Mouse (Mus musculus): ENCODE measurements at regions not wholly inside any gene's neighbourhood (a gene's known extent, or its start where the extent isn't known, plus 50 kb on each side); places are given as distances from the start of the nearest gene placed in this dataset.
"Not testable (repeated sequence)": the region's sequence is repeated elsewhere in the genome, so short reads cannot be mapped to it uniquely, and the experiment has no call there.

DNA sequence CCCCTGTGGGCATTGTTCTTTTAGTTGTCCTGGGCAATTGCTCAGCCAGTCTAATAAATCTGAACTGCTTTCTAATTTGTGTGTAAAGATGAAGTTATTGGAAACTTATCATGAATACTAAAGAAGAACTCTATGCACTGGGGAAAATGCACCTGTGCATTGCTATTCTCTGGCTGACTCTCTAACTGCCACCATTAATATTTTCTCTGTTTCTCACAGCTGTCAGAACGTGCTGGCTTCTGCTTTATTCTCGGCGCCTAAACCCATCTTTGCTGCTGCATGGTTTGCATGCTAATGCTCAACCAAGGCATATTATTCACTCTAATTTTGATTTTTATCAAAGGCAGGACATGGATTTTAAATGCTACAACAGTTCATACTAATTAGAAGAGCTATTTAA is 128.9 kb upstream of the Gm527 start:
- whole genome bisulfite sequencing = 91% methylated on average over 3 of the region's 3 CpGs
- no peak overlapping the region for H3K4me3 ChIP-seq (ENCODE audit: low read length)
- H3K27me3 ChIP-seq (ENCODE audit: insufficient read depth, low read length) = no peaks in the 10 kb centered on the region
- H3K9me3 ChIP-seq (ENCODE audit: low read length) = no peaks in the 10 kb centered on the region
- H3K9ac ChIP-seq (replicated peaks; ENCODE audit: low read length) = no peak overlapping the region
- no peak overlapping the region for H3K4me2 ChIP-seq (replicated peaks; ENCODE audit: low read depth, low read length)
- H3K27ac ChIP-seq (ENCODE audit: low read length) = no peak overlapping the region
- no peaks in the 10 kb centered on the region for H3K4me1 ChIP-seq (ENCODE audit: insufficient read depth, low read length)
- no peak for ATAC-seq (ENCODE audit: low FRiP score, low TSS enrichment)
- no peaks in the 10 kb centered on the region for H3K36me3 ChIP-seq (ENCODE audit: insufficient read depth, low read length)

DNA sequence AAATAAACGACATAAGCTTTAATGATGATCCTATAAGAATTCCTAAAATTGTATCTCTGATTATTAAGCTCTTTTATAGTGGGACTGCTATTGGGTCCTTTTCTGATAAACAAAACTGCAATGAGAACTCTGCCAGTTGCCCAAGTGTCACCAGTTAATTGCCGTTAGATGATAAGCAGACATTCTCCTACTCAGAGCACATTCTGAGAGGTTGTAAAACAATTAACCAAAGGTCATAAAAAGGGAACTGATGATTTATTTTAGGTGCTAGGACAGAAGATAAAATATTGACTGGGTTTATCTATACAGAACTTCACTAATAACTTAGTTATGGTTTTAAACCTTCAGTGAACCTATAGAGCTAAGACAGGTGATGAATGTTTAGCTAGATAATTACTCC is 109.2 kb upstream of the Gm527 start:
- not testable (repeated sequence) for H3K4me2 ChIP-seq (replicated peaks; ENCODE audit: low read depth, low read length); H3K9me3 ChIP-seq (ENCODE audit: low read length); H3K36me3 ChIP-seq (ENCODE audit: insufficient read depth, low read length); H3K4me3 ChIP-seq (ENCODE audit: low read length); ATAC-seq (ENCODE audit: low FRiP score, low TSS enrichment); H3K27ac ChIP-seq (ENCODE audit: low read length); H3K9ac ChIP-seq (replicated peaks; ENCODE audit: low read length); H3K4me1 ChIP-seq (ENCODE audit: insufficient read depth, low read length); H3K27me3 ChIP-seq (ENCODE audit: insufficient read depth, low read length)
- WGBS = 60% methylated on average over 2 of the region's 2 CpGs

DNA sequence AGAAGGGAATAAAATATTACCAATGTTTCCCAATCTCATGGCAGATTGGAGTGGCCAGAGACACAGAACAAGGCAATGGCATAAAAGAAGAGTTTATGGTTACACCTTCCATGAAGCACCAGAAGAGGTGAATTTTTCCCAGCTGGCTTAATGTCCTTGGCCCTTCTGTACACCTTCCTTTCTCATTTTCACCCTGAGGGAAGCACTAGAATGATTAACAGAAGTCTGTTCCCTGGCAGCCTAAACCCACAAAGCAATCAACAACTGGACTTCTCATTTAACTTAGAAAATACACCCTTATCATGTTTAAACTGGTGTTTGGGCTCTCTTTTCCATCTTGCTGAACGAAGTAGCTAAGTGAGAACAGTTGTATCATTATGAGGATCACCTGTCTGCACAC is 107.6 kb upstream of the Gm527 start:
- H3K4me1 ChIP-seq (ENCODE audit: insufficient read depth, low read length) = no peaks in the 10 kb centered on the region
- no peaks in the 10 kb centered on the region for H3K27me3 ChIP-seq (ENCODE audit: insufficient read depth, low read length)
- no peak overlapping the region for H3K4me3 ChIP-seq (ENCODE audit: low read length)
- no peaks in the 10 kb centered on the region for H3K9me3 ChIP-seq (ENCODE audit: low read length)
- no peak overlapping the region for H3K9ac ChIP-seq (replicated peaks; ENCODE audit: low read length)
- H3K4me2 ChIP-seq (replicated peaks; ENCODE audit: low read depth, low read length) = no peak overlapping the region
- 67% methylated on average over 1 of the region's 1 CpGs for WGBS
- H3K27ac ChIP-seq (ENCODE audit: low read length) = no peak overlapping the region
- ATAC-seq (ENCODE audit: low FRiP score, low TSS enrichment) = no peak
- no peaks in the 10 kb centered on the region for H3K36me3 ChIP-seq (ENCODE audit: insufficient read depth, low read length)

DNA sequence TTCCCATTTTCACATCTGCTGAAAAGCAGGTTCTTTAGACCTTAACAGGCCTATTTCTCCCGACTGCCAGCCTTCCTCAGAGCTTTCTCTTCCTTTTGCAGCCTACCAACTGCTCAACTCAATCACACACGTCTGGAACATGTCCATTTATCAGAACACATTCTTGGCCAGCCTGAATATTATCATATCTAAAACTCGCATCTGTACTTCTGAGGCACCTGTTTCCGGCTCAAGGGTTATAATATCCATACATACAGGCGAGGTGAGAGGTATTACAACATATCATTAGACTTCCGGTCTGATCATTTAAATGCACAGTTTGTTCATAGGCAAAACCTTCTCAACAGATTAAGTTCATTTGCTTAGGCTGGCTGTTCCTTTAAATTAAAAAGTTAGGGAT is 101.8 kb upstream of the Gm527 start:
- Histone ChIP-seq H3K36me3 (ENCODE audit: insufficient read depth, low read length) (no peaks in the 10 kb centered on the region), H3K4me2 (replicated peaks; ENCODE audit: low read depth, low read length) (no peak overlapping the region)
- 74% methylated on average over 6 of the region's 6 CpGs for WGBS

DNA sequence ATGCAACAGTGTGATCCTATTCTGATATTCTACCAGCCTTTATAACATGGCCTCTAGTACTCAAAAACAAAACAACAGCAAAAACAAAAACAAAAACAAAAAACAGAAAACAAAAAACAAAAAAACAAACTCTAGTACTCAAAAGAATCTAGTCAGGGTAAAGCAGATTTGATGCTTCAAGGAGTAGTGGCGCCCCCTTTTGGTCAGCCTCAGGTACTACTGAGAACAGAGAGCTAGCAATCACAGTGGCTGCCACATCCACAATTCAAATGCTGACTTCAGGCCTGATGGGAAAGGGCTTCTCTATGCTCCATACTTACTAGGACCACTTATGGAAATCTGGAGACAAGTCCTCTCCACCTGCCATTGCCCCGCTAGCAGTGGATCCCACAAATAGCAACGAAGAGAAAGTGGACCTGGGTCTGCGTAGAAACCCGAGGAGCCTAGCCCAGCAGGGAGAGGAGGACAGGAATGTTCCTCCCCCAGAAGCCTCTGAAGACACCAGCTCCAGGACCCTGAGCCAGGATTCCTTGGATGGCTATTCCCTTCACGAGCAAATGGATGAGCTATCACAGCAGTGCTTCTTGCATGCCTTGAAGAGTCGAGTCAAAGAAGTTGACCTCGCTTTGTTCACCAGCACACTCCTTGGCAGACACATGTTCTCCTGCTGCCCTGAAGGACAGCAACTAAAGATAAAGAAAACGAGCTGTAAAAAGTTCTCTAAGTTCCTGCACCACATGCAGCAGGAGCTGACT is 100.5 kb upstream of the Gm527 start:
- Histone ChIP-seq H3K9me3 (ENCODE audit: low read length) (no peaks in the 10 kb centered on the region), H3K4me3 (ENCODE audit: low read length) (no peak overlapping the region), H3K4me1 (ENCODE audit: insufficient read depth, low read length) (no peaks in the 10 kb centered on the region), H3K27ac (ENCODE audit: low read length) (no peak overlapping the region), H3K27me3 (ENCODE audit: insufficient read depth, low read length) (no peaks in the 10 kb centered on the region), H3K9ac (replicated peaks; ENCODE audit: low read length) (no peak overlapping the region), H3K4me2 (replicated peaks; ENCODE audit: low read depth, low read length) (no peak overlapping the region), H3K36me3 (ENCODE audit: insufficient read depth, low read length) (no peaks in the 10 kb centered on the region)
- 0 out of 2 replicates have a peak, but pooled peaks have one; percentile 31 for ATAC-seq (ENCODE audit: low FRiP score, low TSS enrichment)
- WGBS = 52% methylated on average over 9 of the region's 9 CpGs

More for the DNA sequence above, 101.8 kb upstream of the Gm527 start:
- no peaks in the 10 kb centered on the region for H3K9me3 ChIP-seq (ENCODE audit: low read length)
- ATAC-seq (ENCODE audit: low FRiP score, low TSS enrichment) = no peak
- H3K27ac ChIP-seq (ENCODE audit: low read length) = no peak overlapping the region
- no peak overlapping the region for H3K4me3 ChIP-seq (ENCODE audit: low read length)
- H3K9ac ChIP-seq (replicated peaks; ENCODE audit: low read length) = no peak overlapping the region
- no peaks in the 10 kb centered on the region for H3K27me3 ChIP-seq (ENCODE audit: insufficient read depth, low read length)
- no peaks in the 10 kb centered on the region for H3K4me1 ChIP-seq (ENCODE audit: insufficient read depth, low read length)

DNA sequence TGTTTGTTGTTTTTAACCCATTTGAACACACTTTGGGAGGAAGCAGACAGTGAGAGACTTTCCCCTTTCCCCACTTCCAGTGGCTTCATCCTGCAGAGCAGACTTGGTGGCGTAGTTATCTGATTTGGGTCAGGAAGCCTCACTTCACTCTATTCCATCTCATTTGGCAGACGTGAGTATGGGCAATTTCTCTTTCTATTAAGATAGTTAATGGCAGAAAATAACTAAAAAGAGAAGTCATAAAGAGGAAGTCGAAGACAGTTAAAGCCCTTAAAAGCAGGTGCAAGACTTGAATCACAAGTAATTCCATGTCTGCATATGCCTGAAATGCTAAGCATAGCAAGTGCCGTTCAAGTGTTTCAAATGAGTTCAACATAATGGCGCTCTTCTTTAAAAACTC is 97.0 kb upstream of the Gm527 start:
- 85% methylated on average over 5 of the region's 5 CpGs for WGBS
- no peak overlapping the region for H3K9ac ChIP-seq (replicated peaks; ENCODE audit: low read length)
- no peak overlapping the region for H3K4me3 ChIP-seq (ENCODE audit: low read length)
- no peak overlapping the region for H3K27ac ChIP-seq (ENCODE audit: low read length)
- H3K4me1 ChIP-seq (ENCODE audit: insufficient read depth, low read length) = no peaks in the 10 kb centered on the region
- no peaks in the 10 kb centered on the region for H3K27me3 ChIP-seq (ENCODE audit: insufficient read depth, low read length)
- no peaks in the 10 kb centered on the region for H3K36me3 ChIP-seq (ENCODE audit: insufficient read depth, low read length)
- ATAC-seq (ENCODE audit: low FRiP score, low TSS enrichment) = no peak
- no peak overlapping the region for H3K4me2 ChIP-seq (replicated peaks; ENCODE audit: low read depth, low read length)
- H3K9me3 ChIP-seq (ENCODE audit: low read length) = no peaks in the 10 kb centered on the region

DNA sequence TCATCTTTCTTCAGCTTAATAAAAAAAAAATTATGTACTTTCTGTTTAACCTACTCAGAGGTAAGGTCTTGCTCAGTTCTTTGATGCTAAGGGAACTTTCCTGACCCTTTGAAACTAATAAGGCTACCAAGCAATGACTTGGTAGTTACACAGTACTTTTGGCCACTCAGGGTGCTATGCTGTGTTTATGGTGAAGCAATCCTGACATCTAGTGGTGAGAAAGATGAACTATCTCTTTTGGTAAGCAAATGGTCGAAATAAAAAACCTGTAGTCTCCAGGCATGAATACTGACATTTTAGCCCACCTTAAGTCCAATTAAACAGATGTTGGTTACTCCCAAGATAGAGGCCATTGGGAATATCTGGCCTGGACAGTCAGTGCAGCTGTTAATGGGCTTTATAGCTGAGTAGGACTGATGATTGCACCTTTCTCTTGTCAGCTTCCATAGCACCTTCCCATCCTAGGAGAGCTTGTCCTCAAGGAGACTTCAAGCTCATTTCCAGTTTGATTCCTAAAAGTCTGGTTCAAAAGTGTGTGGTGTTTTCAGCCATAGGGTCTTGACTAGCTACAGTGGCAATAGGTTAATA is 88.0 kb upstream of the Gm527 start:
- Histone ChIP-seq H3K27ac (ENCODE audit: low read length) (no peak overlapping the region), H3K27me3 (ENCODE audit: insufficient read depth, low read length) (no peaks in the 10 kb centered on the region), H3K4me1 (ENCODE audit: insufficient read depth, low read length) (no peaks in the 10 kb centered on the region), H3K9me3 (ENCODE audit: low read length) (no peaks in the 10 kb centered on the region), H3K36me3 (ENCODE audit: insufficient read depth, low read length) (no peaks in the 10 kb centered on the region), H3K4me2 (replicated peaks; ENCODE audit: low read depth, low read length) (no peak overlapping the region), H3K4me3 (ENCODE audit: low read length) (no peak overlapping the region), H3K9ac (replicated peaks; ENCODE audit: low read length) (no peak overlapping the region)
- WGBS = 3% methylated on average over 1 of the region's 1 CpGs
- ATAC-seq (ENCODE audit: low FRiP score, low TSS enrichment) = peak; percentile 63; the same call in 1 of the 2 replicates

DNA sequence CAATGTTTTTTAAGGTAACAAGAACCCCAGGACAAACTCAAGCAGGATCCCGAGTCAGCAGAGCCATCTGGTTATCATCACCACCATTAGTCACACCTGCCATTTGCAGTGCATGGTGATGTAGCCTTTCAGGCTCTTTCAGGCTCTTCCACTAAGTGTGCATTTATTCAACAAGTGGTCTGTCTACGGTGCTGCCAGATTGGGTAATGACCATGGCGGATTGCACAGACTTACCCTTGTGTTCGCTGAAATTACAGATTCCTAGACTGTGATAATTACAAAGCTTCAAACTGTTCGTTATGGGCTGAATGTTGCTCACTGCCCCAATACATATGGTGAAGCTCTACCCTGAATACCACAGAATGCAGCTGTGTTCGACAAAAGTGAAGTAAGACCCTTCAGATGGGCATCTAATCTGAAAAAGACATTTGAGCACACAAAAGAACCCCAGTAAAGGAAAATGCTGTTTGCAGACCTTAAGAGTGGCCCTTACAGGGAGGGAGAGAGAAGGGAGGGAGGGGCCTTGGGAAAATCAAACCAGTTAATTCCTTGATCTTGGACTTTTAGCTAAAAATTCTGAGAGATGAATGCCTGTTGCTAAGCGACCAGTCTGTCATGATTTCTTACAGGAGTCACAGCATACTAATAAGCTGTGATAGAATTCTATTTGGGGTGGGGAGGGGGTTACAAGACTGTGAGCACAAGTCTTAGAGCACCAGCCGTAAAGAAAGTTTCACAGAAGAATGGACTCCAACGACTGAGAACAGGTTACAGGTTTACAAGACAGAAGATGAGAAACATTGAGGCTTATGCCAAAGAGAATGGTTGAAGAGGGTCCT is 85.2 kb upstream of the Gm527 start:
- Histone ChIP-seq H3K9ac (replicated peaks; ENCODE audit: low read length) (no peak overlapping the region), H3K27me3 (ENCODE audit: insufficient read depth, low read length) (no peaks in the 10 kb centered on the region), H3K4me3 (ENCODE audit: low read length) (no peak overlapping the region), H3K9me3 (ENCODE audit: low read length) (no peaks in the 10 kb centered on the region), H3K4me2 (replicated peaks; ENCODE audit: low read depth, low read length) (no peak overlapping the region), H3K4me1 (ENCODE audit: insufficient read depth, low read length) (no peaks in the 10 kb centered on the region), H3K36me3 (ENCODE audit: insufficient read depth, low read length) (no peaks in the 10 kb centered on the region), H3K27ac (ENCODE audit: low read length) (no peak overlapping the region)
- WGBS = 72% methylated on average over 9 of the region's 9 CpGs
- ATAC-seq (ENCODE audit: low FRiP score, low TSS enrichment) = no peak

DNA sequence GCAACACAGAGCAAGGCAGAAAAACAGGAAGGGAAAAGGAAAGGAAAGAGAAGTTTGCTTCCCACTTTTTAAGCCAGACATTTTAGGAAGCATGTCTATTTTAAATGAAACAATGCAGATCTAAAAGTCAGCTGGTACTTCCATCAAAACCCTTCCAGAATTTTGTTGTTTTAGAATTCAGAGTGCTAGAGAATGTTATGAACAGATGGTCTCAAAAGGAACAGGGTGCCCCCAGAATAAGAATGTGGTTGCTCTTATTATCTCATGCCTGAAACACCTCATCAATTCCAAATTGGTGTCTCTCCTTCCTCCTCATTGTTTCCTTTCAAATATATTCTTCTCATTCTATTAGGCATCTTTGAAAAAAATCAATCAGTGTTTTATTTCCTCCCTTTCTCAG is 60.0 kb upstream of the Gm527 start:
- Histone ChIP-seq H3K4me3 (ENCODE audit: low read length) (no peak overlapping the region), H3K27ac (ENCODE audit: low read length) (no peak overlapping the region), H3K9ac (replicated peaks; ENCODE audit: low read length) (no peak overlapping the region), H3K4me2 (replicated peaks; ENCODE audit: low read depth, low read length) (no peak overlapping the region), H3K27me3 (ENCODE audit: insufficient read depth, low read length) (no peaks in the 10 kb centered on the region), H3K36me3 (ENCODE audit: insufficient read depth, low read length) (no peaks in the 10 kb centered on the region), H3K4me1 (ENCODE audit: insufficient read depth, low read length) (no peaks in the 10 kb centered on the region), H3K9me3 (ENCODE audit: low read length) (peaks cover 6% of the 10 kb centered on the region; the same call in 1 of the 2 replicates)
- no peak for ATAC-seq (ENCODE audit: low FRiP score, low TSS enrichment)
